Mouse (Mus musculus): ENCODE measurements at regions not wholly inside any gene's neighbourhood (a gene's known extent, or its start where the extent isn't known, plus 50 kb on each side); places are given as distances from the start of the nearest gene placed in this dataset.

DNA sequence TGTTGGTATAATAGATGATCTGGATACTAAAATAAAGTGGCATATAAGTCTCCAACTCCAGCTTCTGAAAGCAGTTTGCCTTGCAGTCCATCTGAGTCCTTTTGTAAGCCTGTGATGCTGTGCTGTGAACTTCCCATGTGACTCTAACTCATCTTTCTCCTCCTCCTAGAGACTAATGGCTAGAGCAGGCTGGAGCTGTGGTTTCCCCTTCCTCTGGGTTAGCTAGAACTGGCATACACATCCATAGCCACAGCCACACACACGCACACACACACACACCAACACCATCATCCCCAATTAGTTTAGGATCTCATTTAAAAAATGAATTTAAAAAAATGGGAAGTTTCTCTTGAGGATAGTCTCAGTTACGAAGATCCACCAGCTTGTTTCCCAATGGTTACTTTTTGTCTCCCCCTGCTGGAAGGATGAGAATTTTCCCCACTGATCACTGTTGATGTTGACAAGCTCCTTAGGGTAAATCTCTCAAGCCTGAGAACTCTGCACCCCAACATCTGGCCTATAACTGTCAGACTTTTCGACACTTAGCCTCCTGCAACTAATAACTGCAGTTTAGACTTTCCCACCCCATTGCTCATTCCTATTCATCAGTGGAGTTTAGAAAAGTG is 500.7 kb downstream of the Mdfic start:
- H3K4me1 ChIP-seq (ENCODE audit: control insufficient read depth, insufficient read depth, low read length), result no peaks in the 10 kb centered on the region
- peak; percentile 68 for DNase-seq (ENCODE audit: low spot score)
- no peak overlapping the region for H3K4me2 ChIP-seq (ENCODE audit: low read depth, low read length)
- no peak; the same call in 1 of the 2 replicates for ATAC-seq (ENCODE audit: low read depth)
- 44% methylated on average over 3 of the region's 3 CpGs for WGBS
- no peak overlapping the region for H3K4me3 ChIP-seq (ENCODE audit: low read depth, low read length)
- H3K9ac ChIP-seq (ENCODE audit: low read depth, low read length), result no peak overlapping the region
- no peaks in the 10 kb centered on the region for H3K9me3 ChIP-seq (ENCODE audit: control insufficient read depth, low read length)
- H3K27ac ChIP-seq (replicated peaks; ENCODE audit: low read depth, low read length), result no peak overlapping the region
- no peaks in the 10 kb centered on the region for H3K36me3 ChIP-seq (ENCODE audit: control insufficient read depth, insufficient read depth, low read length)
- H3K27me3 ChIP-seq (replicated peaks; ENCODE audit: control insufficient read depth, insufficient read depth, low read length), result no peaks in the 10 kb centered on the region
